Mouse (Mus musculus) megakaryocyte, embryonic 14.5 days (primary cell): ENCODE data around the gene Kcnb1.

ENCODE experiments used
- FLI1 ChIP-seq: IDR thresholded peaks from 2 replicates; pipeline ENCODE4 v1.6.1; 2012; ENCODE audit warnings: low read length, inconsistent platforms, mixed read lengths
- GATA1 ChIP-seq: IDR thresholded peaks from 3 replicates; pipeline ENCODE4 v1.6.1; 2012; ENCODE audit warnings: mixed read lengths, low read length, inconsistent platforms, borderline replicate concordance

DNA sequence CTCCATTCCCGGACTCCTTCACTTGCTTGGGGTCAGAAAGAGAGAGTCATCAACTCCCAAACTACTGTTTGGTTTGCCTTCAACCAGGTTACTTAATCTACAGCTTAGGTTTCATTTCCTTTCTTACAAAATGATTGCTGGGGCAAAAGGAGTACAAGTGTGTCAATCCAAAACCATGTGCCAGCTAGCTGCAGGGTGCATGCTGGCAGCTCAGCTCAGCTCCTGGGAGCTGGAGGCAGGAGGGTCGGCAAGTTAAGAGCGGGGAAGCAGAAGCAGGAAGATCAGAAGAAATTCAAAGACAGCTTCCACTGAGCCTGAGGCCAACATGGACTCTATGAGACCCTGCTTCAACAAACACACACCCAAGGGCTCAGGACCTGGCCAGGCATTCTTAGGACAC is 129.6 kb downstream of the Kcnb1 start:
- TF ChIP-seq GATA1, result no peak
- no peak for TF ChIP-seq FLI1
